Mouse (Mus musculus) heart, postnatal 36 days (tissue): ENCODE data around the gene Igfbp7. TPM values are rescaled to one million over a fixed set of nuclear protein-coding genes. Genes with fewer than 3 reads are reported as not detected.

Experiments
- DNase-seq, 2 experiments: peaks; one replicate each; pipeline ENCODE4 v3.0.0; 2021 to 2022
- intact Hi-C: fragments of 180-260 bp; cut with DNase I; formaldehyde crosslinking; loops from one replicate; pipeline ENCODE4 v1.15.1; 2025
- total RNA-seq, 2 experiments: library from RNA; stranded (reverse); gene quantifications; 2 replicates each; pipeline ENCODE4 v1.2.3; 2021

Gene Igfbp7
- total RNA-seq, 2 experiments from 2014 or later, result 249 to 272 TPM

- intact Hi-C loops, result loop anchor here (5.0 kb wide), 1 partner anchor 56 kb away; no protein-coding TSS in a partner anchor
- peak; percentile 61 to 71 for DNase-seq
Measured at GRCm38 (mm10) chr5:77406371-77406871, 1.4 kb downstream of the Igfbp7 start.

DNA sequence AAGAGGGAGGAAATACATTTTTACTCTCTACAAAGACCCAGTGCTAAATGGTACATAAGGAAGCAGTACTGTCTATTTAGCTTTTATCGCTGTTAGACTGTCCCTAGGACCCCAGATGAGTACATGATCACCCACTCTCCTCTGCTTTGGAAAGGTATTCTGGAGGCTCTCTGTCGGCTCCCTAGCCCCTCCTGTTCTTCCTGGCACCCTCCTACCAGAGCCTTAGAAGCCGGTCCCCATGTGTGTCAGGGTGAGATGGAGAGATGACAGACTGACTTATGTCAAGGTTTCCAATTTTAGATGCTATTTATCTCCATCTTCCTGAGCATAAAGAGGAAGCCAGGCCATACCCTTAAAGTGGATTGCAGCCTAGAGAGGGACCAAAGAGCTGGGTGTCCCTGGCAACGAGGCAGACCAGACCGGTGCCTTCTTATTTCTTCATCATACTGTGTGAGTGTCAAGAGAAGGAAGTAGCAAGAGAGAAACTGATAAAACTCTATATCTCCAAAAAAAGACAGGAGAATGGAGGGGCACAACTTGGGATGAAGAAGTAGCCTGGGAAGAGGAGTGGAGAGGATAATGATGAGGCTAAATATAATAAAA is 2.3 kb downstream of the Igfbp7 start:
- DNase-seq, result no peak
- intact Hi-C loops, result loop anchor here (5.0 kb wide), 1 partner anchor 57 kb away; no protein-coding TSS in a partner anchor

DNA sequence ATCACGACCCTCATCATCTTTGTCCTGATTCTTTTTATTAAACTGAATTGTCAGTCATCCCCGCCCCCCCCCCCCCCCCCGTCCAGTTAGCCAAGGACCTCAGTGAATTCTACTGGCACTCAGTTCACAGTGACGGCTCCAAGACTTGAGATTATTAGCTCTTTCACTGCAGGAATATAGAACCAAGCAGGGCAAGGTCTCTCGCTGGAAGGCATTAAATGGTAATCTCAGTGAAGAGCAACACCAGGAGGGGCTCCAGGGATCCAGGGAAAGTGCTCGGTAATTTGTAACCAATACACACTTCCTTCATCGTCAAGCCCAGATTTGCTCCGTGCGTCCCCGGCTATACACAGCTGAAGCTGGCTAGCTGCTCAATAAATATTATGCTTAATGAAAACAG is 2.9 kb downstream of the Igfbp7 start:
- intact Hi-C loops, result loop anchor here (5.0 kb wide), 1 partner anchor 57 kb away; no protein-coding TSS in a partner anchor
- no peak for DNase-seq

- intact Hi-C loops, result no loop called here
Measured at GRCm38 (mm10) chr5:77402901-77403300, 4.9 kb downstream of the Igfbp7 start.

DNA sequence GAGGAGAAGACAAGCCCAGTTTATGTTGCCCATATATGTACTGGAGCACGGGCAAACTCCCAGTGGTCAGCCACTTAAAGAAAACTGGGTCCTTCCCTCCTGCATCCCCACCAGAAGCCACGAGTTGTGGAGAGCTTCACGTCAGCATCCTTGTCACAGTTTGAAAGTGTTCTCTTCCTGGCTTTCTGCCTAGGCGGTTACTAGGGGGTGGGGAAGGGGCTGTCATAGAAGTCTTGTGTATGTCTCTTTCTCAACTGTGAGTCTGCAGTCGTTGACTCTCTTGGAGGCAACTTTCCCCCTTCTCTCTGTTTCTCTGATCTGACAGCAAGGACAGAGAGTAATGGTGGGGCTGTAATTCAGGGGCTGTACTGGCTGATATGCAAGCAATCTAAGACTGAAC is 5.7 kb downstream of the Igfbp7 start:
- no peak for DNase-seq
- intact Hi-C loops, result no loop called here

More at GRCm38 (mm10) chr5:77402901-77403300, 4.9 kb downstream of the Igfbp7 start:
- DNase-seq, result no peak

- peak; percentile 50 to 61 for DNase-seq
- intact Hi-C loops, result loop anchor here (2.0 kb wide), 1 partner anchor 42 kb away; no protein-coding TSS in a partner anchor
Measured at GRCm38 (mm10) chr5:77400823-77401222, 7.0 kb downstream of the Igfbp7 start.

GRCm38 (mm10) chr5:77400151-77400550 is 7.7 kb downstream of the Igfbp7 start:
- peak in 1 of 2 experiments; percentile 42 for DNase-seq
- intact Hi-C loops, result loop anchor here (2.0 kb wide), 1 partner anchor 41 kb away; no protein-coding TSS in a partner anchor

GRCm38 (mm10) chr5:77399076-77399475 is 8.8 kb downstream of the Igfbp7 start:
- intact Hi-C loops, result no loop called here

GRCm38 (mm10) chr5:77398285-77399057 is 9.4 kb downstream of the Igfbp7 start:
- intact Hi-C loops, result no loop called here
- DNase-seq, result no peak

More at GRCm38 (mm10) chr5:77399076-77399475, 8.8 kb downstream of the Igfbp7 start:
- no peak for DNase-seq

DNA sequence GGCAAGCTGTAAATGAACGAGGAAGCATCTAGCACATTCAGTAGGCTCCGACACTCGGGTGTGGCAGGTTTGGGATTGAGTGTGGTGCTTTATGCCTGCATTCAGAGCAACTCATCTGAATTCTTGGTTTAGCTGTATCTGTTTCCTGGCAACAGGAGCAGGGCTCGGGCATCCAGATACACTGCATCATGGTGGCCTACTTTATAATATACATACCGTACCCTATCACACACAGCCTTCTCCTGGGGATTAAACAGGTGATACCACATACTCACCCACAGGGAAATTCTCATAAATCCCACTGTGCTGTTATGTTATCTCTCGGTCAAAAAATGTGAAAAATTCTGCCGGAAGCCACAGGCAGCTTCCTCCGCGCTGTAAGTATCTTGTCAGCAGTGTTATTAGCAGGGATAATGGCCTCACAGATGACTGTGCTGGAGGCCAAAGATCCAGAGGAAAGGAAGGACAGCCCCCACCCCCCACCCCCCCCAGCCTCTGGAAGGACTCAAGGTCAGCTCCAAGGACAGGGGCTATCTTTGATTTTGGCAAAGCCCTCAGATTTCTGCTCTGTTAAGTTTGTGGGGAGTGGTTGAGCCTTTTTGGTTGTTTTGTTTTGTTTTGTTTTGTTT is 13.7 kb downstream of the Igfbp7 start:
- DNase-seq, result no peak
- intact Hi-C loops, result no loop called here

DNA sequence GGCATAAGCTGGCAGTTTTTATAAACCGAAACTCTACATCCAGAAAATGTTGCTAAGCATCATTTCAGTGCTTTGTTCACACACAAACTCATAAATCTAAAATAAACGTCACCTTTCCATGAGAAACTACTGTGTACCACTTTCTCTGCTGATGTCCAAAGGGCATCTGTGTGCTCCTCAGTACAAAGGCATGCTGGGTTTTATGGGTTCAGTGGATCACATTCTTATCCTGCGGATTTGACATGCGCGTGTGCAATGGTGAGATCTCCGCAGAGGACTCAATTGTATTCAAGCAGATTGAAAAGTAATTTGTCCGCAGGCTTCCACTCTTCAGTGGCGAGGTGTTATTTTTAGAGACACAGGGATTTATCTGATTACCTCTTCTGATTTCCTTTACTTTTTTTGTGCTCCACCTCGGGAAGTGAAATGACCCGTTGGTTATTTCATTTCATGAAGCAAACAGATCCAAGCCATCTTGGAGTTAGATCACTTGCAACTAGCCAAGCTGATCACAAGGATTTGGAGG is 14.7 kb downstream of the Igfbp7 start:
- intact Hi-C loops, result no loop called here
- no peak for DNase-seq

DNA sequence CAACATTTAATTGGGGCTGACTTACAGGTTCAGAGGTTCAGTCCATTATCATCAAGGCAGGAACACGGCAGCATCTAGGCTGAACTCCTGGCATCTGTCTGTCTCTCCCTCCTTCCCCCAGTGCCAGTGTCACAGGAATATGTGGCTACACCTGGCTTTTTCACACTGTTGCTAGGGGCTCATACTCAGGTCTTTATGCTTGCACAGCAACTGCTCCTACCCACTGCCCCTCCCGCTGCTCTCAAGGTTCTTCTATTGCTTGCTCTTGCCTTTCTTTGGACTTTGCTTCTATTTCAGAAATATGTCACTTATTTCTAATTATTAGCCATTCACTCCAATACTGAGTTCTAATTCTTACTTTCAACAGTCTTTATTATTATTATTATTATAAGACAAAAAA is 17.6 kb downstream of the Igfbp7 start:
- no peak for DNase-seq
- intact Hi-C loops, result no loop called here

GRCm38 (mm10) chr5:77388359-77388758 is 19.5 kb downstream of the Igfbp7 start:
- no peak for DNase-seq

DNA sequence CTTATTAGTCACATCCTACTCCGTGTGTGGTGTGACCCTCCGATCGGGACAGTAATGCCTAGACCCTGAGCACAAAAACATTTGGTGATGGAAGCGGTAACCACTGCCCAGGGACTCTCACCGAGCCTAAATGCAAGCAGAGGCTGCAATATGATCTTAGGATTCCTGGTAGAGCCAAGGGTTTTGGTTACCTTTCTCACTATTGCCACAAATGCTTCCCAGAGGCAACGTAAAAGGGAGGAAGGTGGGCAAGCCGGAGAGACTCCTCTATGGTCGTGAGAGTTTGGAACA is 20.5 kb downstream of the Igfbp7 start:
- no peak for DNase-seq
- intact Hi-C loops, result loop anchor here (2.0 kb wide), 1 partner anchor 33 kb away; no protein-coding TSS in a partner anchor

More at GRCm38 (mm10) chr5:77388359-77388758, 19.5 kb downstream of the Igfbp7 start:
- intact Hi-C loops, result no loop called here

DNA sequence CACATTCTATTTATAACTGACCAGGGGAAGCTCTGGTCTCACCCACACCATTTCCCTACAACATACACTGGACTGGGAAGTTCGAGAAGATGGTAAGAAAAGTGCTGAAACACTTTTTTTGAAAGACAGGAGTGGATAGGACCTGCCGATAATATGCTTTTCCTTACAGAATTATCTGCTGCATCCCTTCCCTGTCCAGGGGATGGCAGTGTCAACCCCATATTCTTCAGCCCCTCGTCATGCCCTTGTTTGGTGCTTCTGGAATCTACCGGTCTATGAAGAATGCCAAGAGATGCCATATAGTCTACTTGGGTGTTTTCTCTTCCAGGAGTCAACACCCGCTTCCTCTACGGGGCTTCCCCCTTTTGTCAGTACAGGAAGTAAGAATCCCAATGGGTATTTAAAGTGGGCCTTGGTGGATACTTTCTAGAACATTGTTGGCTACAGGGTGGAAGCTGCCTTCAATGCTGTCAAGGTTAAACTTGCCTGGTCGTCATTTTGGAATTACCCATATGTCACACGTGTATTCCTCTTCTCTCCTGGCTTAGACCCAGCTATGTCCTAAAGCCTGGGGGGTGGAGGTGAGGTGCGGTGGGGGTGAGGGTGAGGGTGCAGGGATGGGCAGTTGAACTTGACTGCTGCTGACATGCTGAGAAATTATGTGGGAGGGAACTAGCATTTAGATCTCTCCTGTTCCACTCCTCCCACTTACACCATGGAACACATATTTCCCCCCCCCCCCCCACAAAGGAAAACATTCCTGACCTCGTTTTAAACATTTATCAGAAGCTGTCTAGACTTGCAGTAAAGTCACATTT is 21.0 kb downstream of the Igfbp7 start:
- intact Hi-C loops, result loop anchor here (2.0 kb wide), 1 partner anchor 32 kb away; no protein-coding TSS in a partner anchor
- no peak for DNase-seq

- intact Hi-C loops, result loop anchor here (2.0 kb wide), 1 partner anchor 31 kb away; no protein-coding TSS in a partner anchor
- DNase-seq, result no peak
Measured at GRCm38 (mm10) chr5:77385900-77386595, 21.8 kb downstream of the Igfbp7 start.

DNA sequence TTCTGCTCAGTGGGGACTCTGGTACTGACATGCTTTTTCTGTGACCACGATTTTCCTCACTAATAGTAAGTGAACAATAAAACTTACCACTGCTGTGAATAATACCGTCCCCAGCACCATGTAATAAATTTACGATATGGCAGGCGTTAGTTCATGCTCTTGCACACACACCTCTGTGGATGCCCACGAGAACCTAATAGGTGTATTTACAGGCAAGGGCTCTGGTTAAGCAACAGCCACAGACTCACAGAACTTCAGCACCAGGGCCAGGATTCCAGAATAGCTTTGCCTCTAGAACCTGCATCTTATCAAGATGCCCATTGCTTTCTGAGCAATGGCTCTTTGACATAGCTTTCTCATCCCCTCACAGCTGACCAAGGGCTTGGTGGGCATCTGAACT is 22.6 kb downstream of the Igfbp7 start:
- intact Hi-C loops, result no loop called here
- DNase-seq, result no peak

DNA sequence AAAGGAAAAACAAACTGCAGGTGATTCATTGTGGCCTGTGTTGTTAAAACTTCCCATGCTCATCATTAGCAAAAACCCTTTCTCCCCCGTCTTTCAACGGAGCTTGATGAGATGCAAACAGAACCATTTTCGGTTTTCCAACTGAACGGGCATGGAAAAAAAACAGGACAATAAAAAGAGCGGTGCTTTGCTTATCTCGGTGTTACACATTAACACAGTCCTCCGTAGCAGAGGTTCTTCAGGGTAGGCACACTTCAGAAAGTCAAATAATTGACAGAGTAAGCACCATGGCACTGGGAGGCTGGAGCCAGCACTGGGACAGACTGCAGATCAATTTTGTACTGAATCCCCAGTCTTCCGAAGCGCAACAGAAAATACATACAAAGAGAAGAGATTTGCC is 23.1 kb downstream of the Igfbp7 start:
- DNase-seq, result no peak
- intact Hi-C loops, result no loop called here

GRCm38 (mm10) chr5:77383799-77384554 is 23.9 kb downstream of the Igfbp7 start:
- no peak for DNase-seq
- intact Hi-C loops, result no loop called here
